Mouse (Mus musculus): Measurements from ENCODE around the gene Elavl1. TPM values are rescaled to one million over a fixed set of nuclear protein-coding genes. Genes with fewer than 3 reads are reported as not detected.
A peak's percentile ranks its signal among the peaks of the same experiment; 100 is the strongest.
"Not testable (repeated sequence)": the region's sequence is repeated elsewhere in the genome, so short reads cannot be mapped to it uniquely, and the experiment has no call there.

Gene Elavl1
- polyA plus RNA-seq, 1 experiment from 2014 or later: 59.6 TPM

DNA sequence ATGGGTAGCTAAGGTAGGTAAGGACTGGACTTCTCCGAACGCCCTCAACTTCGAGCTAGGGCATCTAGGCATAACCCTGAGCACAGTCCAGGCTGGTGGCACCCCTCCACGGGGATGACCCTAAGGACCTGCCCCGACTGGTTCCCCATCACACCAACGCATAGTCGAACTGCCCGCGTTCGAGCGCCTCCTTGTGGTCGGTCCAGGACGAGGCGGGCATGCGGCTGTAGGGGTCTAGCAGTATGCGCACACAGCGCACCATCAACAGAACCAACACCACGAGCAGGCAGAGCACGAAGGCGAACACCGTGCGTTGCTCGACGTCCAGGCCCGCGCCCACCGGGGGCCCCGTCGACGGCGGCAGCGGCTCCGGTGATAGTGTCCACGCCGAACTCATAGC is 67.0 kb downstream of the Elavl1 start:
- peaks cover 23% of the 10 kb centered on the region for H3K4me1 ChIP-seq (ENCODE audit: insufficient read depth)
- peak; percentile 85 for DNase-seq
- no peak overlapping the region for H3K27ac ChIP-seq (ENCODE audit: low read depth)
- peak; percentile 57 for ATAC-seq
- H3K27me3 ChIP-seq (ENCODE audit: insufficient read depth, low read length): no peaks in the 10 kb centered on the region
- TF ChIP-seq CTCF (IDR thresholded peaks at IDR 0.05; ENCODE audit: low read depth) (peak; percentile 94), EP300 (IDR thresholded peaks at IDR 0.05; ENCODE audit: low read depth) (no peak)
- no peaks in the 10 kb centered on the region for H3K9me3 ChIP-seq (ENCODE audit: low read length)
- H3K36me3 ChIP-seq (replicated peaks; ENCODE audit: insufficient read depth, low read length): peaks cover 33% of the 10 kb centered on the region
- H3K9ac ChIP-seq (replicated peaks): peak overlapping the region; percentile 62
- H3K4me2 ChIP-seq (ENCODE audit: low read depth, low read length): peak overlapping the region; percentile 100
- WGBS (ENCODE audit: insufficient replicate concordance): 7% methylated on average over 34 of the region's 35 CpGs
- H3K4me3 ChIP-seq (ENCODE audit: low read depth, low read length): peak overlapping the region; percentile 61

- Histone ChIP-seq H3K36me3 (replicated peaks; ENCODE audit: insufficient read depth, low read length) (peaks cover 30% of the 10 kb centered on the region), H3K9ac (replicated peaks) (no peak overlapping the region), H3K27ac (ENCODE audit: low read depth) (no peak overlapping the region), H3K9me3 (ENCODE audit: low read length) (no peaks in the 10 kb centered on the region), H3K4me3 (ENCODE audit: low read depth, low read length) (no peak overlapping the region), H3K27me3 (ENCODE audit: insufficient read depth, low read length) (no peaks in the 10 kb centered on the region), H3K4me1 (ENCODE audit: insufficient read depth) (peaks cover 27% of the 10 kb centered on the region), H3K4me2 (ENCODE audit: low read depth, low read length) (no peak overlapping the region)
- TF ChIP-seq EP300 (IDR thresholded peaks at IDR 0.05; ENCODE audit: low read depth) (no peak), CTCF (IDR thresholded peaks at IDR 0.05; ENCODE audit: low read depth) (no peak)
- ATAC-seq (no peak), DNase-seq (no peak)
- 83% methylated on average over 4 of the region's 4 CpGs for WGBS (ENCODE audit: insufficient replicate concordance)
These were observed 67.9 kb downstream of the Elavl1 start for GRCm38 (mm10) chr8:4257350-4257749.

- ATAC-seq: no peak
- no peak for TF ChIP-seq CTCF (IDR thresholded peaks at IDR 0.05; ENCODE audit: low read depth)
- TF ChIP-seq EP300 (IDR thresholded peaks at IDR 0.05; ENCODE audit: low read depth): no peak
- Histone ChIP-seq H3K4me2 (ENCODE audit: low read depth, low read length) (no peak overlapping the region), H3K9ac (replicated peaks) (no peak overlapping the region), H3K9me3 (ENCODE audit: low read length) (no peaks in the 10 kb centered on the region), H3K27ac (ENCODE audit: low read depth) (no peak overlapping the region), H3K4me1 (ENCODE audit: insufficient read depth) (peaks cover 29% of the 10 kb centered on the region), H3K27me3 (ENCODE audit: insufficient read depth, low read length) (no peaks in the 10 kb centered on the region), H3K4me3 (ENCODE audit: low read depth, low read length) (no peak overlapping the region), H3K36me3 (replicated peaks; ENCODE audit: insufficient read depth, low read length) (peaks cover 26% of the 10 kb centered on the region)
- WGBS (ENCODE audit: insufficient replicate concordance): 78% methylated on average over 4 of the region's 4 CpGs
- DNase-seq: no peak
These were observed 68.3 kb downstream of the Elavl1 start for GRCm38 (mm10) chr8:4256911-4257310.

- not testable (repeated sequence) for H3K4me2 ChIP-seq (ENCODE audit: low read depth, low read length); ATAC-seq; H3K27ac ChIP-seq (ENCODE audit: low read depth); H3K9me3 ChIP-seq (ENCODE audit: low read length); H3K4me3 ChIP-seq (ENCODE audit: low read depth, low read length); H3K27me3 ChIP-seq (ENCODE audit: insufficient read depth, low read length); DNase-seq; H3K9ac ChIP-seq (replicated peaks)
- peaks cover 13% of the 10 kb centered on the region for H3K36me3 ChIP-seq (replicated peaks; ENCODE audit: insufficient read depth, low read length)
- peaks cover 29% of the 10 kb centered on the region for H3K4me1 ChIP-seq (ENCODE audit: insufficient read depth)
- 77% methylated on average over 7 of the region's 7 CpGs for WGBS (ENCODE audit: insufficient replicate concordance)
These were observed 69.7 kb downstream of the Elavl1 start for GRCm38 (mm10) chr8:4255471-4255870.

DNA sequence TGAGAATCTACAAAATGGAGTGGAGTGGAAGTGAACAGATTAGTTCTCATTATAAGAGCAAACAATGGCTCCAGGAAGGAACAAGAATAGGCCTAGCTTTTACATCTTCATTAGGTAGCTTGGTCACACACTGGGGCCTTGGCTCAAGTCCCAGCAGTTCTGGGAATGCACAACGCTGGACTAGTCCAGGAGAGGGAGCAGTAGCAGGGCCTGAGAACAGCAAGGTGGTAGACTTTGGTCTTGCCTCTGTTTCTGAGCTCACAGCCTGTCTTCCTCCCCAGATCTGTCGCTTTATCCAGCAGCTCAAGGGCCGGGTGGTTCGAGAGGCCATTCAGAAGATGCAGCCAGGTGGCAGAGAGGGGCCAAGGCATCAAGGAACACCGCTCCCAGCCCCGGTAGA is 71.2 kb downstream of the Elavl1 start:
- no peaks in the 10 kb centered on the region for H3K27me3 ChIP-seq (ENCODE audit: insufficient read depth, low read length)
- no peaks in the 10 kb centered on the region for H3K9me3 ChIP-seq (ENCODE audit: low read length)
- peak; percentile 43 for DNase-seq
- ATAC-seq: no peak
- peaks cover 7% of the 10 kb centered on the region for H3K36me3 ChIP-seq (replicated peaks; ENCODE audit: insufficient read depth, low read length)
- peak overlapping the region; percentile 85 for H3K4me2 ChIP-seq (ENCODE audit: low read depth, low read length)
- H3K4me3 ChIP-seq (ENCODE audit: low read depth, low read length): peak overlapping the region; percentile 93
- no peak overlapping the region for H3K9ac ChIP-seq (replicated peaks)
- WGBS (ENCODE audit: insufficient replicate concordance): 63% methylated on average over 6 of the region's 6 CpGs
- no peak overlapping the region for H3K27ac ChIP-seq (ENCODE audit: low read depth)
- H3K4me1 ChIP-seq (ENCODE audit: insufficient read depth): peaks cover 24% of the 10 kb centered on the region
- TF ChIP-seq CTCF (IDR thresholded peaks at IDR 0.05; ENCODE audit: low read depth) (peak; percentile 53), EP300 (IDR thresholded peaks at IDR 0.05; ENCODE audit: low read depth) (no peak)

DNA sequence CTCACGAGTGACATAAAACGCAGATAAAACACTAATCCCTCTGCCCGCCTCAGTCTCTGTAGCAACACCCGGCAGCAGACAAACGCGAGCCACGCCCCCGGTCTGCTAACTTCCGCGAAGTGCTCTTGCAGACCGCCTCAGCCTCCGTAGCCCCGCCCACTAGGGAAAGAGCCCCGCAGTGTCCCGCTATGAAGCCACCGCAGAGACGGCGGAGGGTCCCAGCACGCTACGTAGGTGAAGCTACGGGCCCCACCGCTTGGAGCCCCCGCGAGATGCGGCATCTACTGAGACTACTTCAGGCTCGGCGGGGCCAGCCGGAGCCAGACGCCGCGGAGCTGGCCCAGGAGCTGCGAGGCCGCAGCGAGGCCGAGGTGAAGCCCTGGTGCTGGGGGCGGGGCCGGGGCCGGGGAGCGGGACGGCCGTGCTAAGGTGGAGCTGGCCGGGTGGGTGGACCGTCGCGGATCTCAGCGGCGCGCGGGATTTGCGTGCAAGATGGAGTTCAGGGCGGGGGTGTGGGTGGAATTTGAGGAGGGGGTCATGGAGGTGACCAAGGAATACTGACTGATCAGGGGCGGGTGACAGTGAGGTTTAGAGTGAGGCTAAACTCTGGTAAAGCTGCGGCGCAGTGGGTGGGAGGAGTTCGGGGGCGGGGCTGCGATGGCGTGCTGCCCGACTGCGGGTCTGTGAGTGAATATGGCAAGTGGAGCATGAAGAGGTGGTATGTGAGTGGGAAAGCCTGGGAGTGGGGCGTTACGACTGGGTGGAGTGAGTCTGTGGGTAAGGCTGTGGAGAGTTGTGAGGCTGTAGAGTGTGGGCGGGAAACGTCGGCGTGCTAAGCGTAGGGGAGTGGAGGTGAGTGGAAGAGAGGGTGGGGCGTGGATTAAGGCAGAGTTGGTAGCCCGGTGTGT is 72.0 kb downstream of the Elavl1 start, which contains the start of gene Snapc2:
TSS of gene Snapc2 (plus strand) at position 147 of the 908 bp plus-strand sequence.
- Histone ChIP-seq H3K27ac (ENCODE audit: low read depth) (peak within 1 kb of the TSS; percentile 74), H3K27me3 (ENCODE audit: insufficient read depth, low read length) (no peaks in the 10 kb centered on the region), H3K4me2 (ENCODE audit: low read depth, low read length) (peak within 1 kb of the TSS; percentile 85), H3K4me1 (ENCODE audit: insufficient read depth) (peaks cover 16% of the 10 kb centered on the region), H3K4me3 (ENCODE audit: low read depth, low read length) (peak within 1 kb of the TSS; percentile 93), H3K36me3 (replicated peaks; ENCODE audit: insufficient read depth, low read length) (peaks cover 7% of the 10 kb centered on the region), H3K9ac (replicated peaks) (peak within 1 kb of the TSS; percentile 93), H3K9me3 (ENCODE audit: low read length) (no peaks in the 10 kb centered on the region)
- peak; percentile 94 for ATAC-seq
- TF ChIP-seq CTCF (IDR thresholded peaks at IDR 0.05; ENCODE audit: low read depth) (no peak), EP300 (IDR thresholded peaks at IDR 0.05; ENCODE audit: low read depth) (no peak; the same call in 1 of the 2 replicates)
- peak; percentile 98 for DNase-seq
- under 1% methylated on average over 69 of the region's 69 CpGs for WGBS (ENCODE audit: insufficient replicate concordance)
